Mouse (Mus musculus) Patski (cell line): ENCODE results near the gene Bricd5. TPM values are rescaled to one million over a fixed set of nuclear protein-coding genes. Genes with fewer than 3 reads are reported as not detected.

ENCODE experiments used
- ATAC-seq: fragments of 100-300 bp; one replicate; pipeline ENCODE4 v1.8.0; 2021
- CTCF ChIA-PET: fragments of 350-600 bp; sonication (Branson Sonifier 250); formaldehyde crosslinking; loops from one replicate; lab custom pipeline; 2022; ENCODE audit warnings: inconsistent platforms; lab: Charles Lee
- POLR2A ChIA-PET: fragments of 350-600 bp; sonication (Branson Sonifier 250); formaldehyde crosslinking; loops from one replicate; lab custom pipeline; 2022; ENCODE audit warnings: antibody characterized with exemption, inconsistent platforms; lab: Charles Lee
- DNase-seq: peaks from one replicate; pipeline ENCODE4 v3.0.0-alpha.2; 2011; ENCODE audit warnings: low read depth, low spot score
- H3K27me3 ChIP-seq: fragments of 371-371 bp; one replicate; pipeline ENCODE4 v1.5.1; 2021
- CTCF ChIP-seq: fragments of 100-300 bp; IDR thresholded peaks from one replicate; pipeline ENCODE4 v1.5.1; 2021
- in situ Hi-C: fragments of 300-500 bp; cut with MboI; formaldehyde crosslinking; loops from 3 replicates; pipeline ENCODE4 v1.11.1; 2018; ENCODE audit warnings: low pct_unique_long_range_greater_than_20kb, mixed read lengths
- polyA plus RNA-seq: library from polyadenylated mRNA; unstranded; gene quantifications from one replicate; pipeline ENCODE4 v1.2.3, GENCODE M21; 2021

Gene Bricd5
- polyA plus RNA-seq, 1 experiment from 2014 or later, result 0.06 TPM

- POLR2A ChIA-PET, result no interaction called here
- H3K27me3 ChIP-seq, result no peaks in the 10 kb centered on the region
- in situ Hi-C loops, result loop anchor here (5.0 kb wide), 1 partner anchor 46 kb away; the partner anchor contains the start of gene Traf7
- CTCF ChIA-PET, result interaction anchor here (1.1 to 2.4 kb wide), 3 partner anchors 8 to 14 kb away, joined by 3 to 11 read pairs (median 8); no protein-coding TSS in a partner anchor
- no peak for DNase-seq
- no peak for TF ChIP-seq CTCF
- ATAC-seq, result no peak
Measured at GRCm38 (mm10) chr17:24481027-24481815, 7.5 kb downstream of the Bricd5 start.

- TF ChIP-seq CTCF, result no peak
- DNase-seq, result no peak
- CTCF ChIA-PET, result no interaction called here
- in situ Hi-C loops, result loop anchor here (5.0 kb wide), 1 partner anchor 44 kb away; the partner anchor contains the start of gene Traf7
- POLR2A ChIA-PET, result no interaction called here
- peaks cover 12% of the 10 kb centered on the region for H3K27me3 ChIP-seq
- no peak for ATAC-seq
Measured at GRCm38 (mm10) chr17:24483495-24483894, 9.8 kb downstream of the Bricd5 start.

- ATAC-seq, result no peak
- no peak for TF ChIP-seq CTCF
- POLR2A ChIA-PET, result no interaction called here
- peaks cover 22% of the 10 kb centered on the region for H3K27me3 ChIP-seq
- in situ Hi-C loops, result no loop called here
- DNase-seq, result no peak
- CTCF ChIA-PET, result interaction anchor here (1.4 to 1.6 kb wide), 2 partner anchors 9 to 13 kb away, joined by 3 to 4 read pairs; no protein-coding TSS in a partner anchor
Measured at GRCm38 (mm10) chr17:24485090-24485860, 11.6 kb downstream of the Bricd5 start.

- TF ChIP-seq CTCF, result no peak
- ChIA-PET POLR2A (no interaction called here), CTCF (no interaction called here)
- peaks cover 22% of the 10 kb centered on the region for H3K27me3 ChIP-seq
- ATAC-seq, result no peak
- in situ Hi-C loops, result no loop called here
- no peak for DNase-seq
Measured at GRCm38 (mm10) chr17:24488186-24488661, 14.5 kb downstream of the Bricd5 start, which contains the start of gene Caskin1. TSS of gene Caskin1 (plus strand) at chr17:24488601.

GRCm38 (mm10) chr17:24488662-24489264, 15.1 kb downstream of the Bricd5 start:
- ATAC-seq (no peak), DNase-seq (no peak)
- ChIA-PET POLR2A (no interaction called here), CTCF (interaction anchor here (1.9 kb wide), 1 partner anchor 9 kb away, joined by 11 read pairs; the partner anchor contains the start of gene Mlst8)
- peaks cover 22% of the 10 kb centered on the region for H3K27me3 ChIP-seq
- TF ChIP-seq CTCF, result no peak
- in situ Hi-C loops, result no loop called here

GRCm38 (mm10) chr17:24489265-24490030, 15.8 kb downstream of the Bricd5 start:
- peaks cover 22% of the 10 kb centered on the region for H3K27me3 ChIP-seq
- POLR2A ChIA-PET, result no interaction called here
- TF ChIP-seq CTCF, result no peak
- in situ Hi-C loops, result no loop called here
- CTCF ChIA-PET, result interaction anchor here (1.9 kb wide), 1 partner anchor 10 kb away, joined by 11 read pairs; the partner anchor contains the start of gene Mlst8
- ATAC-seq (no peak), DNase-seq (no peak)

GRCm38 (mm10) chr17:24490399-24490798, 16.7 kb downstream of the Bricd5 start:
- CTCF ChIA-PET, result interaction anchor here (1.9 kb wide), 1 partner anchor 10 kb away, joined by 11 read pairs; the partner anchor contains the start of gene Mlst8

GRCm38 (mm10) chr17:24494627-24495335, 21.1 kb downstream of the Bricd5 start:
- ChIA-PET CTCF (interaction anchor here (0.9 to 2.8 kb wide), 9 partner anchors 9 to 138 kb away, joined by 3 to 13 read pairs (median 5); partner anchors contain the start of genes Mlst8, Nthl1, Traf7 and Tsc2), POLR2A (no interaction called here)
- peaks cover 1% of the 10 kb centered on the region for H3K27me3 ChIP-seq
- in situ Hi-C loops, result no loop called here
- DNase-seq, result no peak
- no peak for TF ChIP-seq CTCF
- ATAC-seq, result no peak

More at GRCm38 (mm10) chr17:24490399-24490798, 16.7 kb downstream of the Bricd5 start:
- no peak for ATAC-seq
- in situ Hi-C loops, result no loop called here
- POLR2A ChIA-PET, result no interaction called here
- H3K27me3 ChIP-seq, result peaks cover 22% of the 10 kb centered on the region
- TF ChIP-seq CTCF, result no peak
- DNase-seq, result no peak

GRCm38 (mm10) chr17:24495443-24495842, 21.8 kb downstream of the Bricd5 start:
- ChIA-PET CTCF (interaction anchor here (1.0 to 2.8 kb wide), 6 partner anchors 12 to 52 kb away, joined by 3 to 13 read pairs (median 6); partner anchors contain the start of genes Mlst8 and Traf7), POLR2A (interaction anchor here (0.9 kb wide), 1 partner anchor 9 kb away, joined by 3 read pairs; no protein-coding TSS in a partner anchor)
- ATAC-seq (no peak), DNase-seq (no peak)
- no peak for TF ChIP-seq CTCF
- in situ Hi-C loops, result no loop called here
- no peaks in the 10 kb centered on the region for H3K27me3 ChIP-seq
